Mouse (Mus musculus) testis, postnatal 14 days (tissue): ENCODE measurements around the gene Stmn3.
A peak's percentile ranks its signal among the peaks of the same experiment; 100 is the strongest.

Experiments
- DNase-seq: peaks from one replicate; pipeline ENCODE4 v3.0.0; 2021; ENCODE audit warnings: low spot score

Stmn3 gene

DNA sequence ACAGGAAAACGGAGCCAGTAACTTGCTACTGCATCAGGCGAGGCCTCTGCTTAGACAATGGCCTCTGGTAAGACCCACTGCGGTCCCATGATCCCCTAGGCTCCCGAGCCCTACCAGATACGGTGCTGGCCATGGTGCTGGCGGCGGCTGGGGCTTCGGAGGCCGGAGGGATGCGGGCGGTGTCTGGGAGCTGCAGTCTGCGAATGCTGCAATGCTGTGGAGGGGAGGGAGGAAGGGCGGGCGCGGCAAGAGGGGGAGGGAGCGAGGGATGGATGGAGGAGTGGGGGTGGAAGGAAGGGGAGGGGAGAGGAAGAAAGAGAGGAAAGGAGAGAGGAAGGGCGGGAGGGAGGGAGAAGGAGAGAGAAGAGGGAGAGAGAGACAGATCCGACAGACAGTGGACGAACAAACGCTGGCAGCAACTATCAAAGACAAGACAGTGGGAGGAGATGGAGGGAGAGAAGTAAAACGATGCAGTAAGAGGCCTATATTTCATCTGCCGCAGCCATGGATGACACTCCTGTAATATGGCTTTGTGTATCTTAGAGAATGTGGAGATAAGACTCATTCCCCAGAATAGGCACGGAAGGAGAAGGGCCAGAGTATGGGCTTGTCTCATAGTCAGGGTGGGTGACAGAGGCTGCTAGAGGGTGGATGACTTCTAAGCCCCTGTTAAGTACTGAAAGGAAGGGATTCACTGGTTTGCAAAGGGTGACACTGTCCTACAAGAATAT, at the start of gene Stmn3:
Gene Stmn3, minus strand, starts transcription at position 421 of the 731 bp plus-strand sequence.
- DNase-seq: peak; percentile 48

DNA sequence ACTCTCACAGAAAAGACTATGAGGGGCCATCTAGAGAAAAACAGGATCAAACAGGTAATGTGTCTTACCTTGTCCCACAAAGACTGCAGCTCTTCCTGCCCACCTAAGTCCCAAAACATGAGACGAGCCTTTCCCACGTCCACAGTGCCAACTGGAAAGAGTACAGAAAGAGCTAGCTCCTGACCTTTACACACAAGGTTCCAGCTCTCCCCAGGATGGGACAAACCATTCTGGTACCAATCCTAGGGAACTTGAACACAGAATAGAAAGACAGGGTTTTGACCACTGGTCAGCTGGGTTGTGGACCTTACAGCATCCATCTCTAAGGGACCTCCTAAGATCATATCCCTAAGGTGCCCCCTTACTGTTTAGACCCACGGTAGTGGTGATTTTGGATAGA, 49.6 kb upstream of the Stmn3 start:
- no peak for DNase-seq

DNA sequence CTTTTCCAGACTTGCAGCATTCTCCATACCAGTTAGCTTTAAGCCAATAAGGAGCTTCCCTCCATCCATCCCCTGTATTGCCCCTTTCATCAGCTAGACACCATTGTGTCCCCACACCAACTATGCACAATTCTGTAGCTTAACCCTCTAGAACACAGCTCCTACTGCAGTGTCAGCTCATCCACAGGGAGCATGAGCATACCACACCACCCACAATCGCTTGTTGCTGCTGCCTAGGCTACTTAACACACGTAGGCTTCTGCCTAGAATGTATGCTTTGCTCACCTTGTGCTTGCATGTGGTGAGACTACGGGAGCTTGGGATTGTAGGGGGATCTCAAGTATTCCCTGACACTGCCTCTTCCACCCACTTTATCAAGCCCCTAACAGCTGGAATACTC, 42.5 kb upstream of the Stmn3 start:
- no peak for DNase-seq

DNA sequence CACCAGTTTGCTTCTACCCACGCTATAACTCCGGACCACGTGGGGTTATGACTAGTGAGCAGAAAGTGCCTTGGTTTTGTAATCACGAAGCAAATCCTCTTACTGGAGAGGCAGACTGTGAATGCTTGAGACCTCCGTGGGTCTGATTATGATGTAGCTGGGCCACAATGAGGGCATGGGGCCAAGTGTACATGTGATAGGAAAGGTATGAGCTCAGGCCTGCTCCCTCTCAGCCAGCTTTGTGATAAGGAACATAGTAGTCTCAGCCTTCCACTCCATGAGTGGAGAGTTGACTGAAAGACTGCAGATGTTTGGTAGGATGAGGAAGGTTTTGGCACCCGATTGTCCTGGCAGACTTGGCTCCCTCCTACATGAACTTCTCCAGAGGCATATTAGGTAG, 28.5 kb upstream of the Stmn3 start:
- DNase-seq: no peak

DNA sequence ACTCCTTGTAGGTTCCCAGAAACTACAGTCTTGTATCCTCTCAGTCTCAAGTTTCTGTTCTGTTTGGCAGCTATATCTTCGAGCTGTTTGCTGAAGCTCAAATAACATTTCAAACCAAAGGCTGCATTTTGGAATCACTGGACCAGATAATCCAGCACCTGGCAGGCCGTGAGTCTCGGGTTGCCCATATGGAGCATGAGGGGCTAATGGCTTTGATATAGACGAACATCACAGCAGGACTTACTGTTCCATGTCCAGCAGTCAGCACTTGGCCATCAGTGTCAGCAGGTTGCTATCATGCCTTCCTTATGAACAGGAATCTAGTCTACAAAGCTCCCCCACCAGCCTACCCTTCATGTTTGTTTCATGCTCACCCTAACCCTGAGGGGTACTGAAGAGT, 26.1 kb upstream of the Stmn3 start:
- no peak for DNase-seq

DNA sequence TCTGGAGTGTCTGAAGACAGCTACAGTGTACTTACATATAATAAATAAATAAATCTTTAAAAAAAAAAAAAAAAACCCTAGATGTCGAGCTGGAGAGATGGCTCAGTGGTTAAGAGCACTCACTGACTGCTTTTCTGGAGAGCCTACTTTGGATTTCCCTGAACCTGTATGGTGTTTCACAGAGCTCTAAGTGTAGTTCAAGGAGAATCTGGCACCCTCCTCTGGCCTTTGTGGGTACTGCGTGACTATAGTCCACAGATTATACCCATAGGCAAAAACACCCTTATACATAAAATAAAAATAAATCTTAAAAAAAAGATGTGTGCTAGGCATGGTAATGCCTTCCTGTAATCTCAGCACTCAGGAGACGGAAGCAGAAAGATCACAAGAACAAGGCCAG, 19.7 kb upstream of the Stmn3 start:
- DNase-seq: no peak

DNA sequence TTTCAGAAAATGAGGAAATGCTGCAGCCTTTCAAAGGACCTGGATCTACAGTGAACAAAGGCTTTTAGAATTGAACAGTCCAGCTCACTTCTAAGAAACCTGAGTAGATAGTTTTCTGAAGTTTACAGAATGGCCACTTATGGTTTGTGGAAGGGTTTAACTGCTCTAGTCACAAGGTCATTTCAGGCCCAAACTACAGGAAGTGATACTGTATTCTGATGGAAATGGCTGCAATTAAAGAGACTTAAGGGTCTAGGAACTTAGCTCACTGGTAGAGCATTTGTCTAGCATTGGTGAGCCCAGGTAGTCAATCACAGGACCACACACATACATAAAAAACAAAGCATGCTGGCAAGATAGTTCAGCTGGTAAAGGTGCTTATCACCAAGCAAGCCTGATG, 18.2 kb upstream of the Stmn3 start:
- no peak for DNase-seq

DNA sequence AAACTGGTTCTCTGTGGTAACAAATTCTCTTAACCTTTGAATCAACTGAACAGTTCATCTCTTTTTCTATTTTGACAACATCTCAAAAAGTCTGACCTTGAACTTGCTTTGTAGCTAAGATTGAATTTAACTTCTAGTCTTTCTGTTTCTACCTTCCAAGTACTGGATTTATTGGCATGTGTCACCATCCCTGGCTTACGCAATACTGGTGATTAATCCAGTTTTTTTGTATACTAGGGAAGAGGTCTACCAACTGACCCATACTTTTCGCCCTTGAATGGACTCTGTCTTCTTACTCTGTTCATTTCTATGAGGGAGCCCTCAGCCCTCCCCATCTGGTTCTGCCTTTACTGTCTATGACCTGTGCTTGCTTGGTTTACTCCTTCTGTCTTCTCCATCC, 11.8 kb upstream of the Stmn3 start:
- no peak for DNase-seq

DNA sequence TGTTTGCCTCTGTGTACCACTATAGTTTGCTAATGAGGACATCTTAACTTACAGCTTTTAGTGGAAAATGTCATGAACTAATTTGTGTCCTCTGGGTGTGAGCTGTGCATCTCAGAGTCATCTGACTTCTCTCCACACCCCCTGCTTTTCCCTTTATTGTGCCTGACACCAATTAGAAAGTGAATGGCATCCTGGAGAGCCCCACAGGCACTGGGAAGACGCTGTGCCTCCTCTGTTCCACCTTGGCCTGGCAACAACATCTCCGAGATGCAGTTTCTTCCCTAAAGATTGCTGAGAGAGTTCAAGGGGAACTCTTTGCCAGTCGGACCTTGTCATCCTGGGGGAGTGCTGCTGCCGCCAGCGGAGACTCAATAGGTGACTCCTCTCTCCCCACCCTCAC, 7.8 kb upstream of the Stmn3 start:
- DNase-seq: no peak

DNA sequence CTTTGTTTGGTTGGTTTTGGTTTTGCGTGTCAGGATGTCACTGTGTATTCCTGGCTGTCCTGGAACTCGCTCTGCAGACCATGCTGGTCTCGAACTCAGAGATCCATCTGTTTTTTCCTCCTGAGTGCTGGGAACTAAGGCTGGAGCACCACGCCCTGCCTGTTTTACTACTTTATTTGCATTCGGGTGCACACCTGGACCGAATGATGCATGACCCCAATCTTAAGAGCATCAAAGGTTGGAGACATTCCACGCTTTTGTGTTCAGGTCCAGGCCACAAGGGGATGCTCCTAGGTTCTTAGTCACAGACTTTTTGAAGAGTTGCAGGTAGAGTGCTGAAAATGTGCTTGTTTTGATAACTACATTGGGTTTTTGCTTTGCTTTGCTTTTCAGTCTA, 5.8 kb upstream of the Stmn3 start:
- no peak for DNase-seq

DNA sequence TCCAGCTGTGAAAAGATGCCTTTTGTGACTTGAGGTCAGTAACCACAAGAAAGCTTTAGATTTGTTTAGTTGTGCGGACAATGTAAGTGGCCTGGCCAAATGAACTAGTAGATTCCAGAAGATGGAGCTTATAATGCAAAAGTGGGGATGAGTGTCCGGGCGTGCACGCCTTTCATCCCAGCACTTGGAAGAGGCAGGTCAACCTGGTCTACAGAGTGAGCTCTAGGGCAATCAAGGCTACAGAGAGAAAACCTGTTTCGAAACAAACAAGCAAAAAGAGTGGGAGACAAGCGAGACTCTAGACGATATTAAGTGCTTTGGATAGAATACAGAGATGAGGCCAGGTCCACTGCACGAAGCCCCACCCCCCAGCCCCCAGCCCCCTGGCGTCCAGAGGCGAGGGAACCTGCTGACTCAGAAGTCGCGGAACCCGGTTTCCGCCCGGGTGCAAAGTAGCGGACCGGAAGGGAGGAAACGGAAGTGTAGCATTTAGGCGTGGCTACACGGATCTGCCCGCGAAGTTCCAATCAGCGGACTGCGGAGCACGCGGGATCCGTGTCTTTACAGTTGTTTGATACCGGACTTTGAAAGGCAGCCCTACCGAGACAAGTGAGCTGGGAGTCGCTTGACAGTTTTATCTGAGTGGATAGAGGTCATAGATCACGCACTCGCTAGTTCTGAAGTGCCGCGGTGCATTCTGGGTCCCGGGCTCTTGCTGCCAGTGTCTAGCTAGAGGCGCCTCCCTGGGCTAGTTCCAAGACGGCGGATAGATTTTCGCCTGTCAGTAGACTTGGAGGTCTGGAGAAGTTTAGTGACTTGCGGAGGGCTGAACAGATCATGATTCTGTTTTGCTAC, 5.2 kb upstream of the Stmn3 start, which contains the start of gene Rtel1:
Gene Rtel1, plus strand, starts transcription at position 492 of the 855 bp plus-strand sequence.
- DNase-seq: peak; percentile 87

DNA sequence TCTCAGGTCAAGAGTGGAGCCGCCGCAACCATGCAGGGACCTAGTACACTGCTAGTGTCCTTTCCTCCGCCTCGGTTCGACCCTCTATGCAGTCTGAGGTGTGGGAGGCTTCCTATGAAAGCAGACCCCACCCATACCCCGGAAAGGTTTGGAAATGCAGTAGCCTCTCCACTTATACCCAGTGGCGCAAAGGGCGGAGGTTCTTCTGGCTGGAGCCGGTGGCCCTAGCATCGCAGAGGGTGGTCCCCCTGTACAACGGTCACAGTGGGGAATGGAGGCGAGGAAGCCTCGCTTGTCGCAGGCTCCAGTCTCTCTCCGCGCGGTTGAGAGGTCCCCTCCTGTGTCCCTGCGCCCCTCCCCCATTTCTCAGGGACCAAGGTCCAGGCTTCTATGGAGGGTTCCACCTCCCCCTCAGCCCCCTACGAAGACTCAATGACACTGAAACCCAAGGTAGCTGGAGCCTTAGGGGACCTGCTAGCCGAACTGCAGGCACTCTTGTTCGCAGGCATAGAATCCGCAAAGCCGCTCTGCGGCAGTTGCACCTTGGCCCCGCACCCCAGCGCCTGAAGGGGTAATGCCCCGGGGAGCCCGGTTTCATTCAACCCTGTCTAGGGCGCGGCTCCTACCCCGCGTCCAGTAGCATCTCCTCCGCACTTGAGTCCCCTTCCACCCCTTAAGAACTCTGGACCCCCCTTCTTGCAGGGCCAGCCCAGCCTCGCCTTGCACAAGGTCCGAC, 788 bp downstream of the Stmn3 start:
- no peak for DNase-seq

DNA sequence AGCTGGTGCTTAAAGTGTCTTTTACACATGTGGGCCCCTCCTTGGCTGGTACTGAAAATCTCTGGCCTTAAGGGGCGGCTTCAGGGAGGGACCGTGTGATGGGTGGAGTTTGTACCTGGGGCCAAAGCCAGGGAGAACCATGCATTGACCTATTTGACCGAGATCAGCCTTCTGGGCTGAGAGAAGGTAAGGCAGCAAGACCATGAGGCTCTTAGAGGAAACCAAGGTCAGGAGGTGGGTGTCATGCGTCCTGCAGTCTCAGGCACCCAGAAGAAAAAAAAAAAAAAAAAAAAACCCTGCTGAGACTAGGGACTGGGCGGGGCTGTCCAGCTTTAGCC, 1.3 kb downstream of the Stmn3 start:
- DNase-seq: no peak

DNA sequence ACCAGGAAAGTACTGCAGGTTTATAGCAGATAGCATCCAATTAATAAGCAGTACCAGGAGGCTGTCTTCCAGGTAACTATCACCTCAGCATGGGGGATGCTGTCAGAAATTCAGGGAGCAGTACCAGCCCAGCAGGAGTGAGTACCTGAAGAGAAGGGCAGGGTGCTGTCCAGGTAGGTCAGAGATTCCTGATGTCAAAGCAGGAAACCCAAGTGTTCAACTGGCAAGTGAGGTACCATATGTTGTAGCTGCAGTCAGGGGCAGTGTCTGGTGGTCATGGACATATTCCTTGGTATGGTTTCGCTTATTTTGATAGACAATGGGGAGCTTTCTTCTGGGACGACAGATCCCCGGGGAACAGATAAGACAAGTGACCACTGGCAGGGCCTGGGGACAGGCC, 1.9 kb downstream of the Stmn3 start:
- DNase-seq: no peak

DNA sequence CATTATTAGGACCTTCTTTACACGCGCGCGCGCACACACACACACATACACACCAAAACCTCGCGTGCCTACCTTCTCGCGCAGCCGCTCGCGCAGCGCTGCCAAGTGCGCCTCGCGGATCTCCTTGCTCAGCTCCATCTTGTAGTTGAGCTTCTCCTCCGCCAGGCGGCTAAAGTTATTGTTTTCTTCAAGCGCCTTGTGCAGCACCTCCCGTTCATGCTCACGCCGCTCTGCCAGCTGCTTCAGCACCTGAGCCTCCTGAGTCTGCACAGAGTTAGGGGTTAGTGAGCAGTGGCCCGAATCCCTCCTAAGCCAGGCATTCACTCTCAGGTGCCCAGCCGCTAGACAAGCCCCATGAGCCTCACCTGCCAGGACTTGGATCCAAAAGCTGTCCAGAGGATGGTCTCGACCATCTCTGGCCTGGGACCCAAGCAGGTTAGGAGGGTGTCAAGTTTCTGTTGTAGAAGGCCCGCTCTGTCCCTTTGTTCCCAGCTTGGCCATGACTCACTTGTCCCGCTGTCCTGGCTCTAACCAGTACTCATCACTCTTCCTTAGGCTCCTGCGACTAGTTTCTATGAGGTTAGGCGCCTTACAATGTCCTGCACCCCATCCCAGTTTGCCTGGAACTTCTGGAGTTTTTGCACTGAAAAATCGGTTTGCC, 7.0 kb downstream of the Stmn3 start:
- no peak for DNase-seq

DNA sequence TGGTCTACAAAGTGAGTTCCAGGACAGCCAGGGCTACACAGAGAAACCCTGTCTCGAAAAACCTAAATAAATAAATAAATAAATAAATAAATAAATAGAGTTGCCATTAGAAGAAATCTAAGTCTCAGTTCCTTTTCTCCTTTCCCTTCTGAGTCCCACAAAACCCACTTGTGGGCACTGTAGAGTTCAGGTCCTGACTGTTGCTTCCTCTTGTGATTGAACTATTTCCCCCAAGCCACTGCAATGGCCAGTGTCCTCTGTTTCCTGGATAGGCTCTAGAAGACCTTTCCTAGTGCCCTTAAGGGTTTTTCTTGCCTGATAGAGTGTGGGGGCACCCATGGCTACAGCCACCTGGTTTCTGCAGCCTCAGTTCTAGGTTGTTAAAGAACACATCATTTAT, 9.4 kb downstream of the Stmn3 start:
- DNase-seq: no peak

DNA sequence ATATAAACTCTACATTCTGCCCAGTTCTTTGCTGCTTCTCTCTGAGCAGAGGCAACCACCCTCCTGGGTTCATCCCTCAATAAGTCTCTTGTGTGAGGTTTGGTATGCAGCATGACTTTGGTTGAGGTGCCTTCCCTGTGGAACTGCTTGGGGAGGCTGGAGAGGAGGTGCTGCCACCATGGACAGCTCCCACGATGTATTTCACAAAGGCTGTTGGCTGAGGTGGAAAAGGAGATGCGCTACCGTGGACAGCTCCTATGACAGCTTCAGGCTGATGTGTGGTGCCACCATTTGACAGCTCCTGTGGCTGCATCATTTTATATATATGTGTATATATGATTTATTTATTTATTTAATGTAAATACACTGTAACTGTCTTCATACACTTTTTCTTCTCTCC, 12.3 kb downstream of the Stmn3 start:
- DNase-seq: peak; percentile 48

DNA sequence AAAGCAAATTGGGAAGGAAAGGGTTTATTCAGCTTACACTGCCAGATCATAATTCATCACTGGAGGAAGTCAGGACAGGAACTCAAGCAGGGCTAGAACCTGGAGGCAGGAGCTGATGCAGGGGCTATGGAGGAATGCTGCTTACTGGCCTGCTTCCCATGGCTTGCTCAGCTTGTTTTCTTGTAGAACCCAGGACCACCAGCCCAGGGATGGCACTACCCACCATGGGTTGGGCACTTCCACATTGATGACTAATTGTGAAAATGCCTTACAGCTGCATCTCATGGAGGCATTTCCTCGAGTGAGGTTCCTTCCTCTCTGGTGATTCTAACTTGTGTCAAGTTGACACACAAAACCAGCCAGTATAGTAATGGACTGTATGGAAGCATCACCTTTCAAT, 23.4 kb downstream of the Stmn3 start:
- no peak for DNase-seq

DNA sequence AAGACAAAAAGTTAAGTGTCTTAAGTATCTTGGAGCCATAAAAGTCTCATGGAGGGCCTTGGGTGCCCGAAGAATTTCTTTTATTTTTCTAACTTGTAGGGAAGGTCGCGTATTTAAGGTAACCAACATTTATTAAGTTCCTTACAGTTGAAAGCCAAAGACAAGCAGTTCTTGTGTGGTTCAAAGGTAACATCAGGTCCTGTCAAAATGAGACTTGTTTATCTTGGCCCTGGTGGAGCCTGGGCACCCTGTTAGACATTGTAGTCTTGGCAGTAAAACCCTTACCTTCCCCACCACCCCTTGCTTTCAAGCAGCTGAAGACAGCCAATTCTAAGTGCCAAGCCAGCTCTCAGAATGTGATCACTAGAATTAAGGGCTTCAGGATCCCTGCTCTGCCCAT, 25.6 kb downstream of the Stmn3 start:
- DNase-seq: no peak

DNA sequence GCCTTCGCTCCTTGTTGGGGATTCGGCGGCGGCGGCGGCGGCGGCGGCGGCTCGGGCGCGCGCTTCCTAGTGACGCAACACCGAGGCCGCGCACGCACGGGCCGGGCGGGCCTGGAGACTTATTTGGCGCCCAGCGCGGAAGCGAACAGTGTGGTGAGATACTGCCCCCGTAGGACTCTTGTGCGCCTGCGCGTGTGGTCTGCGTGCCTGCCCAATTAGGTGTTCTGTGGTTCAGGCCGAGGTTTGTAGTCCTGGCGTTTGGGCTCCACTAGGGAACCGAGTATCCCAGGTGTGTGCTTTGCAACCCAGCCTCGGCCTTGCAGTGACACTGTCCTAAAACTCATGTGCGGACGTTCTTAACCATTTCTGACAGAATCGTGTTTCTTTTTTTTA, 26.3 kb downstream of the Stmn3 start, which contains the start of gene Gmeb2:
Gene Gmeb2, minus strand, starts transcription at position 78 of the 393 bp plus-strand sequence.
- peak; percentile 96 for DNase-seq

DNA sequence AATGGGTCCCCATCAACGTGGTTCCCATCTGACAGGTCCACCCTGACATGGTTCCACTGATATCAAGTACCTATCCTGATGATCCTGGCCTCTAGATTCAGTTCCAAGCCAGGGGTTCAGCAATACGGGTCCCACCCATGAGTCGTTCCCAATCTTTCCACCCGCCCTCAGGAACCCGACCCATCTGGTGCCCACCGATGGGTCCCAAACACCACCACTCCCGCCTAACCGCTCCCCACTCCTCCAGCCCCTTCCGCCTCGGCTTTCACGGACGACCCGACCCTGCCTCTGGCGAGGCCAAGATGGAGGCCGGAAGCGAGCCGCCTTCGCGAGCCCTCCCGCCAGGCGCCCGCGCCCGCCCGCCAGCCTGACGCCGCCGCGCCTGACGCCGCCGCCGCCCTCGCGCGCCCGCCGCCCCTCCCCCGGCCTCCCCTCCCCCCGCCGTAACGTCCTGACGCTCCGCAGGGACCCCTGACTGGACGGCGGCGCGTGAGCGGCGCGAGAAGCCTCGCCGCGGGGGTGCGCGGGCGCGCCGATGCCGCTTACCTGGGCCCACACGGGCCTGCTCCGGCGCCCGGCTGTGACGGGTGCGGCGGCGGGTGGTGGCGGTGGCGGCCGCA, 26.9 kb downstream of the Stmn3 start:
- peak; percentile 87 for DNase-seq
